Mouse (Mus musculus): ENCODE data around the gene Pcsk6. TPM values are rescaled to one million over a fixed set of nuclear protein-coding genes. Genes with fewer than 3 reads are reported as not detected.

The Pcsk6 gene
- polyA plus RNA-seq, 1 experiment = 0.12 TPM

- H3K4me3 ChIP-seq (replicated peaks) = no peak overlapping the region
- H3K27me3 ChIP-seq (ENCODE audit: control insufficient read depth) = no peaks in the 10 kb centered on the region
- H3K36me3 ChIP-seq (ENCODE audit: control insufficient read depth) = peaks cover 25% of the 10 kb centered on the region
- H3K9me3 ChIP-seq (ENCODE audit: control insufficient read depth, low read length) = no peaks in the 10 kb centered on the region
- TF ChIP-seq TAL1 (IDR thresholded peaks at IDR 0.05; ENCODE audit: low read length) (no peak), GATA1 (IDR thresholded peaks at IDR 0.05; ENCODE audit: low read length) (no peak)
- H3K4me1 ChIP-seq (ENCODE audit: control insufficient read depth) = no peaks in the 10 kb centered on the region
These were observed 232.6 kb downstream of the Pcsk6 start for GRCm38 (mm10) chr7:66094141-66094540.

- H3K36me3 ChIP-seq (ENCODE audit: control insufficient read depth) = no peaks in the 10 kb centered on the region
- H3K4me3 ChIP-seq (replicated peaks) = no peak overlapping the region
- TF ChIP-seq TAL1 (IDR thresholded peaks at IDR 0.05; ENCODE audit: low read length) (no peak), GATA1 (IDR thresholded peaks at IDR 0.05; ENCODE audit: low read length) (no peak)
- peaks cover 10% of the 10 kb centered on the region for H3K27me3 ChIP-seq (ENCODE audit: control insufficient read depth)
- H3K4me1 ChIP-seq (ENCODE audit: control insufficient read depth) = no peaks in the 10 kb centered on the region
- no peaks in the 10 kb centered on the region for H3K9me3 ChIP-seq (ENCODE audit: control insufficient read depth, low read length)
These were observed 237.3 kb downstream of the Pcsk6 start for GRCm38 (mm10) chr7:66098803-66099202.

Other genes starting within 250 kb of the Pcsk6 start
- 1.1 and 1.5 TPM in 2 replicates for gene Tarsl2, start 216.8 kb upstream of the Pcsk6 start, polyA plus RNA-seq (2012)
- gene Tm2d3, start 170.6 kb upstream of the Pcsk6 start, polyA plus RNA-seq (2012) = 0.39 and 0.43 TPM in 2 replicates
- gene Gm45213, start 181.9 kb downstream of the Pcsk6 start, polyA plus RNA-seq (2012) = not detected in 2 replicates
- 9.9 and 13.6 TPM in 2 replicates for gene Snrpa1, start 197.3 kb downstream of the Pcsk6 start, polyA plus RNA-seq (2012)
- gene Selenos, start 217.9 kb downstream of the Pcsk6 start, polyA plus RNA-seq (2012) = 1.1 and 1.2 TPM in 2 replicates
- gene Chsy1, start 247.8 kb downstream of the Pcsk6 start, polyA plus RNA-seq (2012) = 1.4 and 1.5 TPM in 2 replicates